Mouse (Mus musculus) fibroblast of lung, adult 2 months (primary cell): Measurements from ENCODE around the gene Zkscan17.

ENCODE experiments used
- DNase-seq: peaks from one replicate; pipeline ENCODE4 v3.0.0-alpha.2; 2011; ENCODE audit warnings: low read depth

Gene Zkscan17

DNA sequence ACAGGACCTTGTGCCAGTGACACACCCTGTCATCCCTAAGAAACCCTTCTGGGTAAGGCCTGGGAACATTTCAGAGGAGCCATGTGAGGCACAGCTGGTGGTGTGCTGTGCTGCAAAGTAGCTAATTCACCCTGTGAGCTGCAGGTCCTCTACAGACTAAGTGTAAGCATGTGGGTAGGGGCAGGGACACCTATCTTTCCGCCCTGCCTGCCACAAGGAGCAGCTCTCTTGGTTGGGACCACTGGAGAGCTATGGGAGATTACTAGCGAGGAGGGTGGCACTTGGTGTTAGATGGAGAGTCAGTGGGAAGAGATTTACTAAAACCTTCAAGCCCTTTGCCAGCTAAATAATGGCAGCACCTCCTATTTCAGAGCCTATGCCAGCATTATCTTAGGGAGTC lies 69.7 kb downstream of the Zkscan17 start:
- DNase-seq, result no peak

DNA sequence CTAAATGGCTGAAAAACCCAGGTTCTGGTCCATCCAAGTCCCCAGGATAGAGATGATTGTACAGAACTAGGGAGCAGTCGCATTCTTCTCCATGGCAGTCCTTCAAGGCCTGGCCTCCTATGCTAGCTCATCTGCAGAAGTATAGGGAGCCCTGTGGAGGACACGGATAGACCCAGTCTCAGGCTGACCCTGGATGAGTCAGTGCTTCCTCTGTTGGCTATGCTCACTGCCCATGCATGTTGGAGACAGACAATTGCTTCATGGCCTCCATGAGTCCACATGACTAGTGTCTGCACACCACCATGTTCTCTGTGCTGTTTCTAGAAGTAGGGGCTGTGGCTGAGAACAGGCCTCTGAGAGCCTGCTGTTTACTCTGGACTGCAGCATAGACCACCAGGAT lies 70.2 kb downstream of the Zkscan17 start:
- no peak for DNase-seq

DNA sequence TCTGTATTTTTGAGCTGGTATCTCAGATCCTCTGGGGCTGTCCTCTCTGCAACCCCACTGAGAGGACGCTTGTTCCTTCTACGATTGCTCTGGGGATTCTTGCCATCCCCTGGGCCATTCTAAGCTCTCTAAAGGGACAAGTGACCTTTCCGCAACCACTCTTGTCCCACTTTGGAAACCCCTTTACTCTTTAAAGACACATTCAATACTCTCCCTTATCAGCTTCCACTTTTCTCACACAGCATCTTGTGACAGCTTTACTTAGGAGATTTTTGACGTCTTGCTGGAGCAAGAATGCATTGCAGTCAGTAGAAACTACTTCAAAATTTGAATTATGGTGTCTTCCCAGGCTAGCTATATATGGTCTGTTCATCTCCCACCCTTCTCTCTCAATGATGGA lies 75.5 kb downstream of the Zkscan17 start, which contains the start of gene Snap47:
Gene Snap47 (minus strand): TSS at position 101 of the 400 bp plus-strand sequence.
- no peak for DNase-seq

DNA sequence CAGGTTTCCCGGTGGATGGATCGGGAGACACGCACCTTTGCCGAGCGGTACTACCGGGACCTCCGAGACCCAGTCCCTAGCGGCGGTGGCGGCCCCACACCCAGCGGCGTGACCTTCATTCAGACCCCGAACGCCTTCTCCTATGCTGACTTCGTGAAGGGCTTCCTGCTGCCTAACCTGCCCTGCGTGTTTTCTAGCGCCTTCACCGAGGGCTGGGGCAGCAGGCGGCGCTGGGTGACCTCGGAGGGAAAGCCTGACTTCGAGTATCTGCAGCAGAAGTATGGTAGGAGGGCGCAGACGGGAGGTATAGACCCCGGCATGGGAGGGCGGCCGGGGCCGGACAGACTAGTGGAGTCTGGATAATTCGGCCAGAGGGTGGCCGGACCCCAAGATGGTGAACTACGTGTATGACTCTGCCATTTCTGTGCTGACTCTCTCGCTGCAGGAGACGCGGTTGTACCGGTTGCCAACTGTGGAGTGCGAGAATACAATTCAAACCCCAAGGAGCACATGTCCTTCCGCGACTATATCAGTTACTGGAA lies 76.2 kb downstream of the Zkscan17 start:
- no peak for DNase-seq

DNA sequence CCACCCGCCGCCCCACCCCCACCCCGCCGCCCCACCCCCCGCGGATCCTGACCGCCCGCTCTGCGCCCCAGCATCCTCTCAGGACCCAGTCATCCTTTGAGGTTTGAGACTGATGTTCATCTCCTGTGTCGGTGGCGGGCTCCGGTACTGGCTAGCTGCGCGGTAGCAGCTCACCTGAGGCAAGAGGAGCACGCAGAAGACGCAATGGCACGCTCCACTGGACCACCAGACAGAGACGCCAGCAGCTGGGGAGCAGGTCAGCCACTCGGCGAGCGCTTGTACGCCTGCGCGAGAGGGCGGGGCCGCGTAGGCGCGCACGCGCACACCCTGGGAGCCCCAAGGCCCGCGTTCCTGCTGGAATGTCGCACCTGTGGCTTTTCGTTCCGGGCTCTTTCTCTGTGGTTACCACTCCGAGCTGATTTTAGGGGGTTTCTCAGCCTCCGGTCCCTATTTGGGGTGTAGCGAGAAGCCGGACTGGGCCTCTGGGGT lies 76.8 kb downstream of the Zkscan17 start, which contains the start of gene Jmjd4:
Gene Jmjd4 (plus strand): TSS at position 305 of the 489 bp plus-strand sequence.
- DNase-seq, result peak; percentile 76

DNA sequence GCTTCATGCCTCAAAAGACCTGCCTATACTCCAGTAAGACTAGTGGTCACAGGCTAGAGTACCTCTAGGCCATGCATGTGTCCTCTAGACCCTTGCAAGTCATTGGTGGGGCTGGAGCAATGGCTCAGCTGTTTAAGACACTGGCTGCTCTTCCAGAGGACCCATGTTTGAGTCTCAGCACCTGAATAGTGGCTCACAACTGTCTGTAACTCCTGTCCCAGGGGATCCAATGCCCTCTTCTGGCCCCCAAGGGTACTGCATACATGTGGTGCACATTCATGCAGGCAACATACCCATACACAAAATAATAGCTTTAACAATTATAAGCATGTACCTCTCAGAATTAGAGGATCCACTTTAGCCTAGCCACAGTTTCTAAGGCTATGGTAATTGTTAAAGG lies 83.4 kb downstream of the Zkscan17 start:
- DNase-seq, result no peak

DNA sequence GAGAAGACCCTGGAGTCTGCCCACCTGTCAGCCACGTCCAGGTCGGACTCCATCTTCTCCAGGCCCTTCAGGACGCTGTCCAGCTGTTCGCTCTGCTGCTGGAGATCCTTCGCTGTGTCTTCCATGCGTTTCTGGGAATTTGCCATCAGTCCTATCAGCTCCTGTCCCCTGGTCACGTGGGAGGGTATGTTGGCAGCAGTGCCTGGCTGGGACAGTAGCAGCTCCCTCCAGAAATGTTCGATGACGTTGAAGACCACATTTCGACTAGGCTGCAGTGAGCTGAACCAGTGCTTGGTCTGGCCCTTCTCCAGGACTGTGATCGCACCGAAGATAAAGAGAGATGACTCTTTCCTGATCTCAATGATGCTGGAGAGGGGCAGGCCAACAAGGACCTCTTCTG lies 88.6 kb downstream of the Zkscan17 start:
- DNase-seq, result no peak
